Mouse (Mus musculus): Measurements from ENCODE around the gene BC048679. TPM values are rescaled to one million over a fixed set of nuclear protein-coding genes. Genes with fewer than 3 reads are reported as not detected.
A peak's percentile ranks its signal among the peaks of the same experiment; 100 is the strongest.
"Not testable (repeated sequence)": the region's sequence is repeated elsewhere in the genome, so short reads cannot be mapped to it uniquely, and the experiment has no call there.

The BC048679 gene
- polyA plus RNA-seq, 1 experiment = not detected

GRCm38 (mm10) chr7:81501050-81501449, 3.0 kb upstream of the BC048679 start:
- Histone ChIP-seq H3K4me3 (ENCODE audit: low read depth, low read length) (no peak overlapping the region), H3K36me3 (ENCODE audit: control insufficient read depth, insufficient read depth, low read length) (no peaks in the 10 kb centered on the region), H3K27me3 (ENCODE audit: control insufficient read depth, insufficient read depth, low read length) (no peaks in the 10 kb centered on the region), H3K4me1 (ENCODE audit: control insufficient read depth, insufficient read depth, insufficient read length, low read length) (no peaks in the 10 kb centered on the region), H3K27ac (ENCODE audit: insufficient read depth, low read depth, low read length) (no peak overlapping the region)
- no peak for TF ChIP-seq POLR2A (IDR thresholded peaks at IDR 0.05; ENCODE audit: low read depth, low read length)
- no peak for TF ChIP-seq CTCF (IDR thresholded peaks at IDR 0.05; ENCODE audit: extremely low read depth, insufficient read length, insufficient replicate concordance, low read depth, low read length)
- 44% methylated on average over 2 of the region's 2 CpGs for WGBS

DNA sequence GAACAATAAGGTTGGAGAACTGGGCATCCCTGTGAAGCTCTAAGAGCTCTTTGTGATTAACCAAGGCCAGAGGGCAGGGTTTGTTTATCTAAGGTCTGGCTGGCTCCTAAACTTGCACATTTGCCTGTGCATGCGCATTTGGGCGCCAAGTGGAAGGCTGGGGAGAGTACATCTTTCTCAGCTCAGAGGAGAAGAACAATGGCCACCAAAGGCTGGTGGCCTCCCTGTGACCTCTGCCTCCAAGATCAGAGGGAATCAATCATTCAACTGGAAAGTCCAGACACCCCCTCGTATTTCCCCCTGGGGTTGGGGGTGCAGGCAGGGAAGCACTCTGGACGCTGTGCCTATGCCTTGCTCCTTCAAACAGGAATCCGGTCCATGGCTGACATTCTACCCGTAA, 910 bp downstream of the BC048679 start:
- no peaks in the 10 kb centered on the region for H3K27me3 ChIP-seq (ENCODE audit: control insufficient read depth, insufficient read depth, low read length)
- H3K36me3 ChIP-seq (ENCODE audit: control insufficient read depth, insufficient read depth, low read length) = no peaks in the 10 kb centered on the region
- 18% methylated on average over 6 of the region's 6 CpGs for WGBS
- no peak overlapping the region for H3K4me3 ChIP-seq (ENCODE audit: low read depth, low read length)
- 0 out of 2 replicates have a peak, but pooled peaks cover 5% of the 10 kb centered on the region for H3K4me1 ChIP-seq (ENCODE audit: control insufficient read depth, insufficient read depth, insufficient read length, low read length)
- TF ChIP-seq POLR2A (IDR thresholded peaks at IDR 0.05; ENCODE audit: low read depth, low read length) (no peak), CTCF (IDR thresholded peaks at IDR 0.05; ENCODE audit: extremely low read depth, insufficient read length, insufficient replicate concordance, low read depth, low read length) (no peak)
- H3K27ac ChIP-seq (ENCODE audit: insufficient read depth, low read depth, low read length) = no peak overlapping the region

- Histone ChIP-seq H3K36me3 (ENCODE audit: control insufficient read depth, insufficient read depth, low read length) (no peaks in the 10 kb centered on the region), H3K4me1 (ENCODE audit: control insufficient read depth, insufficient read depth, insufficient read length, low read length) (0 out of 2 replicates have a peak, but pooled peaks cover 5% of the 10 kb centered on the region), H3K27me3 (ENCODE audit: control insufficient read depth, insufficient read depth, low read length) (no peaks in the 10 kb centered on the region), H3K27ac (ENCODE audit: insufficient read depth, low read depth, low read length) (no peak within 1 kb of the TSS), H3K4me3 (ENCODE audit: low read depth, low read length) (peak within 1 kb of the TSS; percentile 60)
- TF ChIP-seq POLR2A (IDR thresholded peaks at IDR 0.05; ENCODE audit: low read depth, low read length) (no peak), CTCF (IDR thresholded peaks at IDR 0.05; ENCODE audit: extremely low read depth, insufficient read length, insufficient replicate concordance, low read depth, low read length) (no peak)
- under 1% methylated on average over 57 of the region's 57 CpGs for WGBS
These were observed 4.6 kb downstream of the BC048679 start, which contains the start of gene Ap3b2 for GRCm38 (mm10) chr7:81493331-81494021. Gene Ap3b2, minus strand, starts transcription at chr7:81493925.

DNA sequence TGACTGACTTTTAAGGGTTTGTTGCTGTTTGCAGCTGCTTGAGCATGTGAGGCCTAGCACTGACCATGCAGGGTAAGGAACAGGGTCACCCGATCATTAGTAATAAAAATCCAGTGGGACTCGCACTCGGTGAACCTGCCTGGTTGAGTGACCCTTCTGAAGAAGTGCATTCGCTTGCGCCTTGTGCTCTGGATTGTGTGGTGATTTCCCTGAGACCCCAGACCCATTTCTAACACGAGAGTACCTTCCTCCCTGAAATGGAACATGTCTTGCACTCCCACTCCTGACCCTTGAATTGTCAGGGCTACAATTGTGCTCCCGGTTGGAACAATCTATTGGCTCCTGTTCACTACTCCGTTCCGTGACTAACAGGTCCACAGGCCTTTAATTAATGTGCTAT, 5.5 kb downstream of the BC048679 start:
- no peak overlapping the region for H3K27ac ChIP-seq (ENCODE audit: insufficient read depth, low read depth, low read length)
- no peak overlapping the region for H3K4me3 ChIP-seq (ENCODE audit: low read depth, low read length)
- no peaks in the 10 kb centered on the region for H3K36me3 ChIP-seq (ENCODE audit: control insufficient read depth, insufficient read depth, low read length)
- no peaks in the 10 kb centered on the region for H3K27me3 ChIP-seq (ENCODE audit: control insufficient read depth, insufficient read depth, low read length)
- 58% methylated on average over 9 of the region's 9 CpGs for WGBS
- 0 out of 2 replicates have a peak, but pooled peaks cover 5% of the 10 kb centered on the region for H3K4me1 ChIP-seq (ENCODE audit: control insufficient read depth, insufficient read depth, insufficient read length, low read length)
- no peak for TF ChIP-seq CTCF (IDR thresholded peaks at IDR 0.05; ENCODE audit: extremely low read depth, insufficient read length, insufficient replicate concordance, low read depth, low read length)

DNA sequence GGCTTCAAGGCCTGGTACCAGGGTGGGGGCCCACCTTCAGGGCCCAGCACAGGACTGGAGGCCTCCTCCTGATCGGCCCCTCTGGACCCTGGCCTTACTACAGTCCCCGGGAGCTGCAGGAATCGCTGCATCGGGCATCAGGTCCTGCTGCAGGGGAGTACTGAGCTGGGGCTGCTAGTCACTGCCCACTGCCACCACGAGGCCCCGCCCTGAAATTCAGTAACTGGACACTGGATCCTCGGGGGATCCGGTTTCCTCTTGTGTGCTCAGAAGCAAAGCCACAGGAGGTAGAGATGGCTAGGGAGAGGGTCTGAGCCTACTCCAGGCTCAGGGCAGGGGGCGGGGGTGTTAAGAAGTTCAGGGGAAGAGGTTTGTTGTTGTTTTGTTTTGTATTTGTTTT, 8.4 kb downstream of the BC048679 start:
- Histone ChIP-seq H3K4me1 (ENCODE audit: control insufficient read depth, insufficient read depth, insufficient read length, low read length) (0 out of 2 replicates have a peak, but pooled peaks cover 5% of the 10 kb centered on the region), H3K27ac (ENCODE audit: insufficient read depth, low read depth, low read length) (no peak overlapping the region), H3K4me3 (ENCODE audit: low read depth, low read length) (no peak overlapping the region), H3K36me3 (ENCODE audit: control insufficient read depth, insufficient read depth, low read length) (no peaks in the 10 kb centered on the region), H3K27me3 (ENCODE audit: control insufficient read depth, insufficient read depth, low read length) (no peaks in the 10 kb centered on the region)
- 14% methylated on average over 9 of the region's 9 CpGs for WGBS
- TF ChIP-seq CTCF (IDR thresholded peaks at IDR 0.05; ENCODE audit: extremely low read depth, insufficient read length, insufficient replicate concordance, low read depth, low read length) (no peak), POLR2A (IDR thresholded peaks at IDR 0.05; ENCODE audit: low read depth, low read length) (no peak)

DNA sequence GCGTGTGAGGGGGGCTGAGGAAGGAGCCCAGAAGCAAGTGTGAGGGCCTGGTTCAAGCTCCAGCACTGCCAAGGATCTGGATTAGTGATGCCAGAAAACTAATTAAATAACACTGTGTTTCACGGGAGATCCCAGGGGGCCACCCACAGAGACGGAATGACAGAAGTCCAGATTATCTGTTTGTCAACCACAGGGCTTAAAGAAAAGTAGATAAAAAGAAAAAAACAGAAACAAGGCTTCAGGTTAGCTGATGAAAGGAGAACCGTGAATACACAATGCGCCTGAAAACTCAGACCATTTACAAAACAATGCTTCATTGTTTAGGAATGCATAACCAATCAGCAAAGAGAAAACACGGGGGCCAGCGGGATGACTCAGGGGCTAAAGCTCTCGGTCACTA, 17.3 kb downstream of the BC048679 start:
- no peaks in the 10 kb centered on the region; the same call in 1 of the 2 replicates for H3K27me3 ChIP-seq (ENCODE audit: control insufficient read depth, insufficient read depth, low read length)
- no peaks in the 10 kb centered on the region for H3K4me1 ChIP-seq (ENCODE audit: control insufficient read depth, insufficient read depth, insufficient read length, low read length)
- no peak overlapping the region for H3K27ac ChIP-seq (ENCODE audit: insufficient read depth, low read depth, low read length)
- no peaks in the 10 kb centered on the region for H3K36me3 ChIP-seq (ENCODE audit: control insufficient read depth, insufficient read depth, low read length)
- 6% methylated on average over 8 of the region's 8 CpGs for WGBS
- TF ChIP-seq POLR2A (IDR thresholded peaks at IDR 0.05; ENCODE audit: low read depth, low read length) = no peak
- TF ChIP-seq CTCF (IDR thresholded peaks at IDR 0.05; ENCODE audit: extremely low read depth, insufficient read length, insufficient replicate concordance, low read depth, low read length) = no peak
- H3K4me3 ChIP-seq (ENCODE audit: low read depth, low read length) = no peak overlapping the region

DNA sequence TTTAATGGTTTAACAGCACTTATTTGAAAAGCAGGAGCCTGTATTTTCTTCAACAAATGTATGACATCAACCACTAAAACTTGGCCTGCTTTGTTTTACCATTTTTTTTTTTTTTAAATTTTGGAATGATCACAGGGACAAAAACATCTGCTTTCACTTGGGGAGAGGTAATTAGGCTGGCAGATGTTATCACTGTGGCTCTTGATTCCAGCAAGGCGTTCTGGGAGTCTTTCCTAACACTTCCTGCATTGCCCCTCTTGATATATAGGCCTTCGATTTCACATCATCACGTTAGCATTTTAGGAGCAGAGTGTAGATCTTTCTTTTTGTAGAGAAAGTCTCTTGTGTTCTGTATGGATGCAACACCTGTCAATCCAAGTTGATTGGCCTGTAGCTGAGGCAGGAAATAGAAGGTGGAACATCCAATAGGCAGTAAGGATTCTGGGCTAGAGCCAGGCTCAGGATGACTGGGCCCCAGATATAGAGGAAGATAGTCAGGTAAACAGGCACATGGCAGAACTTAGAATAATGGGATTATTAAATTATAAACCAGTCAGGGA, 18.5 kb downstream of the BC048679 start:
- Histone ChIP-seq H3K27me3 (ENCODE audit: control insufficient read depth, insufficient read depth, low read length) (no peaks in the 10 kb centered on the region; the same call in 1 of the 2 replicates), H3K36me3 (ENCODE audit: control insufficient read depth, insufficient read depth, low read length) (no peaks in the 10 kb centered on the region), H3K4me1 (ENCODE audit: control insufficient read depth, insufficient read depth, insufficient read length, low read length) (no peaks in the 10 kb centered on the region), H3K27ac (ENCODE audit: insufficient read depth, low read depth, low read length) (no peak overlapping the region), H3K4me3 (ENCODE audit: low read depth, low read length) (no peak overlapping the region)
- TF ChIP-seq POLR2A (IDR thresholded peaks at IDR 0.05; ENCODE audit: low read depth, low read length) = no peak
- no peak for TF ChIP-seq CTCF (IDR thresholded peaks at IDR 0.05; ENCODE audit: extremely low read depth, insufficient read length, insufficient replicate concordance, low read depth, low read length)
- WGBS = 62% methylated on average over 3 of the region's 3 CpGs

GRCm38 (mm10) chr7:81478261-81478660, 19.8 kb downstream of the BC048679 start:
- not testable (repeated sequence) for H3K4me1 ChIP-seq (ENCODE audit: control insufficient read depth, insufficient read depth, insufficient read length, low read length); H3K27ac ChIP-seq (ENCODE audit: insufficient read depth, low read depth, low read length); H3K36me3 ChIP-seq (ENCODE audit: control insufficient read depth, insufficient read depth, low read length)

More at GRCm38 (mm10) chr7:81478261-81478660, 19.8 kb downstream of the BC048679 start:
- not testable (repeated sequence) for H3K27me3 ChIP-seq (ENCODE audit: control insufficient read depth, insufficient read depth, low read length); H3K4me3 ChIP-seq (ENCODE audit: low read depth, low read length)

All from small intestine, adult 2 months (tissue).